Mouse (Mus musculus) heart, postnatal 10 days (tissue): Measurements from ENCODE around the gene Cdk15. TPM values are rescaled to one million over a fixed set of nuclear protein-coding genes. Genes with fewer than 3 reads are reported as not detected.

Experiments
- DNase-seq, 2 experiments: peaks; one replicate each; pipeline ENCODE4 v3.0.0; 2021
- intact Hi-C: fragments of 180-260 bp; cut with DNase I; formaldehyde crosslinking; loops from one replicate; pipeline ENCODE4 v1.15.1; 2025
- total RNA-seq, 2 experiments: library from RNA; stranded (reverse); gene quantifications; 2 replicates each; pipeline ENCODE4 v1.2.3; 2021

Cdk15 gene
- total RNA-seq, 2 experiments from 2014 or later, result 0.22 TPM; not detected in 1

- intact Hi-C loops, result no loop called here
Measured at GRCm38 (mm10) chr1:59368649-59369319, 112.1 kb downstream of the Cdk15 start.

GRCm38 (mm10) chr1:59369320-59369685 lies 112.6 kb downstream of the Cdk15 start:
- DNase-seq, result no peak
- intact Hi-C loops, result no loop called here

More at GRCm38 (mm10) chr1:59368649-59369319, 112.1 kb downstream of the Cdk15 start:
- no peak for DNase-seq

GRCm38 (mm10) chr1:59370355-59370950 lies 113.7 kb downstream of the Cdk15 start:
- no peak for DNase-seq
- intact Hi-C loops, result no loop called here

- intact Hi-C loops, result no loop called here
- DNase-seq, result no peak
Measured at GRCm38 (mm10) chr1:59376021-59376548, 119.4 kb downstream of the Cdk15 start.

GRCm38 (mm10) chr1:59376557-59376956 lies 119.9 kb downstream of the Cdk15 start:
- no peak for DNase-seq
- intact Hi-C loops, result no loop called here

- intact Hi-C loops, result no loop called here
- no peak for DNase-seq
Measured at GRCm38 (mm10) chr1:59377312-59377711, 120.6 kb downstream of the Cdk15 start.

GRCm38 (mm10) chr1:59380926-59381325 lies 124.2 kb downstream of the Cdk15 start:
- peak; percentile 25 to 29 for DNase-seq
- intact Hi-C loops, result no loop called here

- intact Hi-C loops, result no loop called here
- no peak for DNase-seq
Measured at GRCm38 (mm10) chr1:59381483-59381882, 124.8 kb downstream of the Cdk15 start.

- DNase-seq, result no peak
- intact Hi-C loops, result no loop called here
Measured at GRCm38 (mm10) chr1:59382516-59382915, 125.8 kb downstream of the Cdk15 start.

GRCm38 (mm10) chr1:59383049-59383610 lies 126.4 kb downstream of the Cdk15 start:
- intact Hi-C loops, result no loop called here
- peak; percentile 15 to 29 for DNase-seq

- intact Hi-C loops, result no loop called here
- no peak for DNase-seq
Measured at GRCm38 (mm10) chr1:59384400-59384799, 127.7 kb downstream of the Cdk15 start.

- intact Hi-C loops, result no loop called here
- no peak for DNase-seq
Measured at GRCm38 (mm10) chr1:59385641-59386040, 128.9 kb downstream of the Cdk15 start.

- intact Hi-C loops, result no loop called here
- no peak for DNase-seq
Measured at GRCm38 (mm10) chr1:59387542-59388314, 131.0 kb downstream of the Cdk15 start.

- intact Hi-C loops, result no loop called here
- DNase-seq, result no peak
Measured at GRCm38 (mm10) chr1:59389181-59389580, 132.5 kb downstream of the Cdk15 start.

GRCm38 (mm10) chr1:59391736-59392135 lies 135.0 kb downstream of the Cdk15 start:
- DNase-seq, result peak; percentile 45 to 51
- intact Hi-C loops, result loop anchor here (2.0 kb wide), 1 partner anchor 73 kb away; no protein-coding TSS in a partner anchor

- intact Hi-C loops, result no loop called here
- no peak for DNase-seq
Measured at GRCm38 (mm10) chr1:59394072-59394471, 137.4 kb downstream of the Cdk15 start.

- intact Hi-C loops, result no loop called here
- no peak for DNase-seq
Measured at GRCm38 (mm10) chr1:59394616-59395015, 137.9 kb downstream of the Cdk15 start.

- intact Hi-C loops, result no loop called here
- no peak for DNase-seq
Measured at GRCm38 (mm10) chr1:59395992-59396391, 139.3 kb downstream of the Cdk15 start.

GRCm38 (mm10) chr1:59399554-59400325 lies 143.0 kb downstream of the Cdk15 start:
- no peak for DNase-seq
- intact Hi-C loops, result no loop called here

- intact Hi-C loops, result no loop called here
- DNase-seq, result no peak
Measured at GRCm38 (mm10) chr1:59401253-59401652, 144.5 kb downstream of the Cdk15 start.
